Mouse (Mus musculus): ENCODE measurements at regions not wholly inside any gene's neighbourhood (a gene's known extent, or its start where the extent isn't known, plus 50 kb on each side); places are given as distances from the start of the nearest gene placed in this dataset.

DNA sequence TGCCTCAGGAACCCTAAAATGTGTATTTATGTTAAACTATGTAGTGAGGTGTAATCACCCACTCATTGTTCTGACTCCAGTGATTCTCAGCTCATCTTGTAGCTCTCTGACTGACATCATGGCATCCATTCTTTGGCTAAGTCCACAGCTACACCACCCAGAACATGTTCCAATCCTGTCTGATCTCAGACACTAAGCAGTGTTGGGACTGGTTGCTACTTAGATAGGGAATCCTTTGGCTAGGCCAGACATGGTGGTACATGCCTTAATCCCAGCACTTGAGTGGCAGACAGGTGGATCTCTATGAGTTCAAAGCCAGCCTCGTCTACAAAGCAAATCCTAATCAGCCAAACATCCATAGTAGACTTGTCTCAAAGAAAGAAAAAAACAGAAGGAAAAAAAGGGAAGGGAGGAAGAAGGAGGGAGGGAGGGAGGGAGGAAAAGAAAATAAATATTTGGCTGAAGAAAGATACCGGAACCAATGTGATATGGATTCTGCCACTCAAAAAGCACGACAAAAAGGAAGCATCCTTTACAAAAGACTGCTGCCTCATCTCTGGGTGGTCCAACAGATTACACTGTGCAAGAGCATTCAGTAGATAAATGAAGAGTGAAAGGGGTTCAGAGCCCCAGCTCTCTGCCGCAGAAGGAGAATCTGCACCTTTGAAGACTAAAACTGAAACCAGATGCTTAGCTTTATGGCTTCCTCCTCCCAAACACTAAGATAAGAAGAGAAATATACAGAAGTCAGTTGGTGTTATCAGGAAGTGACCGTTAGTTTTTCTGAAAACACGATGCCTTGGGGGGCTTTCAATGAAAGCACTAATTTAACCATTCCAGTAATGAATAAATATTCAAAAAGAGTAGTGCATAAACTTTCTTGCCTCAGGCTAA lies 51.5 kb upstream of the Med13 start:
- TF ChIP-seq USF1 (IDR thresholded peaks at IDR 0.05; ENCODE audit: low read depth, low read length) (no peak), CTCF (conservative IDR thresholded peaks at IDR 0.05 in 1 of 2, IDR thresholded peaks at IDR 0.05 in 1 of 2; ENCODE audit: low read depth in 2 of 2, low read length in 2 of 2) (no peak), RCOR1 (conservative IDR thresholded peaks at IDR 0.05; ENCODE audit: low read depth, low read length) (peak; percentile 92), EP300 (IDR thresholded peaks at IDR 0.05; ENCODE audit: low read length) (peak; percentile 97), POLR2AphosphoS2 (IDR thresholded peaks at IDR 0.05; ENCODE audit: low read depth, low read length) (no peak), TBP (conservative IDR thresholded peaks at IDR 0.05; ENCODE audit: low read depth, low read length) (no peak)
